Mouse (Mus musculus) left cerebral cortex, postnatal 4 days (tissue): ENCODE results near the gene Ncor2. TPM values are rescaled to one million over a fixed set of nuclear protein-coding genes. Genes with fewer than 3 reads are reported as not detected.

Source experiments
- DNase-seq: peaks from one replicate; pipeline ENCODE4 v3.0.0-alpha.2; 2022
- intact Hi-C: fragments of 180-260 bp; cut with DNase I; formaldehyde crosslinking; loops from one replicate; pipeline ENCODE4 v1.15.1; 2025
- total RNA-seq, 2 experiments: library from RNA; stranded (reverse); gene quantifications; 2 replicates each; pipeline ENCODE4 v1.2.3; 2021

Gene Ncor2
- total RNA-seq, 2 experiments from 2014 or later = 110 to 115 TPM

- DNase-seq = no peak
- intact Hi-C loops = no loop called here
Observed at GRCm38 (mm10) chr5:125193478-125194439, 14.7 kb upstream of the Ncor2 start.

GRCm38 (mm10) chr5:125191608-125192007 lies 12.6 kb upstream of the Ncor2 start:
- intact Hi-C loops = no loop called here
- no peak for DNase-seq

GRCm38 (mm10) chr5:125190105-125190813 lies 11.2 kb upstream of the Ncor2 start:
- no peak for DNase-seq
- intact Hi-C loops = no loop called here

DNA sequence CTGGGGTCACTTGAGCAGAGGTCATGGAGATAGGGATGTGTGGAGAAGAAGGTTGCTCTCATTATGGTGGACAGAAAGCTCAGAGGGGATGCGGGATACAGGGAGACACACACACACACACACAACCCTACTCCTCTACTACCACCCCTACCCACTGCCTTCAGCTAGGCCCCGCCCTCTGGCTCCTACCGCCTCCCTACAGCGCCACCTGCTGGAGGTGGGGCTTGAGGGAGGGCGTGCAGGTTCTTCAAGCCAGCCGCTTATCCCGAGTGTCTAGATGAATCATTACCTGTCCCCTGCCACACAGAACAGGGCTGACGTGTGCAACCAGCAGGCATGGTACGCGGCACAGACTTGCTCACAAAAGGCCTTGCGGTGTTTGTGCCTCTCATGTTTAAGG lies 10.6 kb upstream of the Ncor2 start:
- intact Hi-C loops = no loop called here
- DNase-seq = peak; percentile 81

- peak; percentile 53 for DNase-seq
- intact Hi-C loops = no loop called here
Observed at GRCm38 (mm10) chr5:125188812-125189598, 10.0 kb upstream of the Ncor2 start.

DNA sequence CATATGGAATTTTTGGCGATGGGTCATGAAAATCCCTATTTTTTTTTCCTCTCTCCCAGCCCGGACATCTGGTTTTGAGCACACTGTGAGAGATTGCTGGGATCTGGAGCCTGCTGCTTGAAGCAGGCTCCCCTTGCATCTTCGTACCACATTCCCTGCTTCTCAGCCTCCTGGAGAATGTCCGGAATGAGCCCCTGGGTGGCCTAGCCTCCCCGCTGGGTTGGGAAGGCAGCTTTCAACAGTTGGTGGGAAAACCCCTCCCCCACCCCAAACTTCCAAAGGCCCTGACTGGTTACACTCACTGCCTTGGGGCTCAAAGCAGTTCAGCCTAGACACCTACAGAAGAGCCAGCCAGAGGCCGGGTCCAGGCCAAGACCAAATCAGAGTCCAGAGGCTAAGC lies 5.8 kb upstream of the Ncor2 start:
- DNase-seq = no peak
- intact Hi-C loops = no loop called here

DNA sequence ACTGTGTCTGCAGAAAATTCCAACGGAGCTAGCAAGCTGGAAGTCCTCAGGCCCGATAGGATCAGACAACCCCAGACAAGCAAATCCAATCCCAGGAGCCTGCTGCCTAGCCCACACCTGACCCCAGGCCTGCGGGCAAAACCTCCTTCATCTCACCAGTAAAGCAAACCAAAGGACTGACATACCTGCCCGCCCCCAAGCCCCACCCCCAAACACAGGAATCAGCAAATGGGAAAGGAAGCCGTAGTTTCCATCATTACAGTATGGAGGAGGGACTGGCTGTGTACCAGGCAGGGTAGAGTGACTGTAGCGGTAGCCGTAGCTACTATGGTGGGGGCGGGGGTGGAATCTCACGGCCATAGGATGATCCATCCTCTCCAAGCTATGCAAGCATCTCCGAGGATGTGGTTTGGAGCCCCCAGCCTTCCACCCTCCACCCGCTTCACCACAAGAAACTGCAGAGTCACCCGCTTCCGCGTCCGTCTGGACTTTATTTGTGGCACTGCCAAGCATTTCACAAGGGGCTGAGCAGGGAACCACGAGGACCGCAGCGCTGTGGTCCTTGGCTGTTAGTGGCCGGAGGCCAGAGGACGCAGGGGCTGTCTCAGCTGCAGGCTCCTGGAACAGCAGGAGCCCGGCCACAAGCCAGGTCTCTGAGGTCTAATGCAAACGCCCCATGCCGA lies 4.4 kb upstream of the Ncor2 start:
- intact Hi-C loops = no loop called here
- DNase-seq = peak; percentile 91

DNA sequence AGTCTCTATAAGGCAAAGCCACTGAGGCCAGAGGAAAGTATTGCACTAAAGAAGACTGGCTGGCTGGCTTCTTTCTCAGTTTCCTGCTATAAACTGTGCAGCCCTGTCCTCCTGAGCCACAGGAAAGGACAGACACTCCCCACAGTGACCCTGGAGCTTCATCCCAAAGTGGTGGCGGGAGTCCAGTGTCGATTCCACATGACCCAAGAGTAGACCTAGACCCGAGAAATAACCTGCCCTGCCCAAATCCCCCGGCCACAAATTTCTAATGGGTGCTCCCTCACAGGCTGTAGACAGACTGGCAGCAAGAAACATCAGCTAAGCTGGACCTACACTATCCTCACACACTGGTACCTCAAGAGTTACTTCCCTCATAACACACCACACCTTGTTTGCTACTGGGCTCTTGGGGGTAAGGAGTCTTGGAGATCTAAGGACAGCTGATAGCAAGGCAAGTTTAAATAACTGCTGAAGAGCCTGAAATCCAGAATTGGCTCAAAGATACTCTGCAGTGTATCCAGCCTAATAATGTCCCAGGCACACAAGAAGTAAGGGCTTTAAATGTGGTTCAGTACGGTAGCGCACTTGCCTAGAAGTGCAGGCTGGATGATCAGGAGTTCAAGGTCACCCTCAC lies 1.7 kb upstream of the Ncor2 start:
- intact Hi-C loops = no loop called here
- no peak for DNase-seq

- DNase-seq = no peak
- intact Hi-C loops = no loop called here
Observed at GRCm38 (mm10) chr5:125179735-125180629, 963 bp upstream of the Ncor2 start.

DNA sequence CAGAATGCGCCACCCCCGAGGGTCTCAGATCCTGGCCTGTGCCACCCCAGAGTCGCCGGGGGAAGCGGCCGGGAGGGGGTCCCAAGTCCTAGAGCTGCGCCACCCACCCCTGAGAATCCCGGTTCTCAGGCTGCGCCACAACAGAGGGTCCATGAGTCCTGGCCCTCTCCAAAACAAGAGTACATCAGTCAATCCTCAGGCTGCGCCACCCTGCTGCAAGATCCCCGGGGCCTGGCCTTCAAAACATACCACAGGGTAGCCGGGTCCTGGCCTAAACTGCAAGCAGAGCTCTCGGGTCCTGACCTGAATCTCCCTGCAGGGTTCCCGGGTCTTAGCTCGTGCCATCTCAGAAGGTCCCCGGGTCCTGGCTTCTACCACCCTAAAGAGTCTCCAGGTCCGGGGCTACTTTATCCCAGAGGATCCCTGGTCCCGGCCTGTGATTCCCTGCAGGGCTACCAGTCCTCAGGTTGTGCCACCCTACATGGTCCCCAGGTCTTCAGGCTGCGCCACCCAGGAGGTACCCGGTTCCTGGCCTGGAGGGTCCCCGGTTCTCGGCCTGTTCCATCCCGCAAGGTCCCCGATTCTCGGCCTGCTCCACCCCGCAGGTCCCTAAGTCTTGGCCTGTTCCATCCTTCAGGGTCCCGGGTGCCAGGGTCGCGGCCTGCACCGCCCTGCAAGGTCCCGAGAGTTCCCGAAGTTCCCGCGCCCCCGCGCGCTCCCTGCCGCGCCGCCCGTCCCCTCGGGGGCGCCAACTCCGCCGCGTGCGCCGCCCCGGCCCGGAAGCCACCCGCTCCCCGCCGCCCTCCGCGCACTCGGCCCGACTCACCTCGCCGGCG lies 630 bp downstream of the Ncor2 start:
- peak; percentile 40 for DNase-seq
- intact Hi-C loops = no loop called here

DNA sequence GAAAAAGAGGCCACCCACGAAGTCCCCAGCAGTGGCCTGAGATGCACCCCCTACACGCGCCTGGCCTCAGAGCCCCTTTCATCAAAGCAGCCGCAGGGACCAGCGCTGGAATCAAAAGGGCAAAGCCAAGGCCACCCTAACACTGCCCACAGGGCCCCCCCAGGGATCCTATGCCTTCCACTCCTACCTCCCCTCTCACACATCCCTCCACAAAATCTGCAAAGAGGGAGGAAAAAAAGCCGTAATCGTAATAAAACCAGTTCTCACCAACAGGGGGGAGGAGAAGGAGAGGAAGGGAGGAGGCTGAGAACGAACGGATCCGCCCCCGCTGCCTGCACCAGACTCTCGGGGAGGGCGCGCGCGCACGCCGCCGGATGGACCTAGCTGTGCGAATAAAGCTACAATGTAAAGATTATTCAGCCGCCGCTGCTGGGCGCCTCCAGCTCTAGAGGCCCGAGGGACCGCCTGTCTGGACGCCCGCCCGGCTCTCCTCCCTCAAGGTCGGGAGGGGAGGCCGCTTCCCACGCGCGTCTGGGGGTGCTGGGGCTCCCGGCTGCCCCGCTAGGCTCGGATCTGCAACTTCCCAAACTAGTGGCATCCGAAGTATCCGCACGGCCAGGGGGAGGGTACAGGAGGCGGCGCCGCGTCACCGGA lies 1.4 kb downstream of the Ncor2 start:
- DNase-seq = peak; percentile 78
- intact Hi-C loops = no loop called here

- intact Hi-C loops = no loop called here
- peak; percentile 64 for DNase-seq
Observed at GRCm38 (mm10) chr5:125176864-125177263, 2.2 kb downstream of the Ncor2 start.

DNA sequence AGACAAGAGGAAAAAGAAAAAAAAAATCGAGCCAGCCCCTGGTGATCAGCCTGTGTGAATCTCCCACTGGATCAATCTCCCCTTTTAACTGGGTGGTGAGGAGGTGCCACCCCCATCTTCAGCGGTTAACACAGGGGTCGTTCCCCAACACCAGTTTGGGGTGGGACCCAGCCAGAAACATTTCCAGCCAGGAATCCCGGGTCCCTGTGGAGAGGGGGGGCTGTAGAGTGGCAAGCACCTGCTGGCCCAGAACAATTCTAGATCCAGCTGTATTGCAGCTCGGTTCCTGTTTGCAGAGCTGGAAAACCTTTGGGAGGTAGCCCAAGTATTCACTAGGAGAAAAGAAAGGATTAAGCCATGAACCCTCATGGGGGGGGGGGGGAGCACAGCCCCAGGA lies 2.7 kb downstream of the Ncor2 start:
- DNase-seq = no peak
- intact Hi-C loops = no loop called here

- no peak for DNase-seq
- intact Hi-C loops = no loop called here
Observed at GRCm38 (mm10) chr5:125175673-125176369, 3.2 kb downstream of the Ncor2 start.

DNA sequence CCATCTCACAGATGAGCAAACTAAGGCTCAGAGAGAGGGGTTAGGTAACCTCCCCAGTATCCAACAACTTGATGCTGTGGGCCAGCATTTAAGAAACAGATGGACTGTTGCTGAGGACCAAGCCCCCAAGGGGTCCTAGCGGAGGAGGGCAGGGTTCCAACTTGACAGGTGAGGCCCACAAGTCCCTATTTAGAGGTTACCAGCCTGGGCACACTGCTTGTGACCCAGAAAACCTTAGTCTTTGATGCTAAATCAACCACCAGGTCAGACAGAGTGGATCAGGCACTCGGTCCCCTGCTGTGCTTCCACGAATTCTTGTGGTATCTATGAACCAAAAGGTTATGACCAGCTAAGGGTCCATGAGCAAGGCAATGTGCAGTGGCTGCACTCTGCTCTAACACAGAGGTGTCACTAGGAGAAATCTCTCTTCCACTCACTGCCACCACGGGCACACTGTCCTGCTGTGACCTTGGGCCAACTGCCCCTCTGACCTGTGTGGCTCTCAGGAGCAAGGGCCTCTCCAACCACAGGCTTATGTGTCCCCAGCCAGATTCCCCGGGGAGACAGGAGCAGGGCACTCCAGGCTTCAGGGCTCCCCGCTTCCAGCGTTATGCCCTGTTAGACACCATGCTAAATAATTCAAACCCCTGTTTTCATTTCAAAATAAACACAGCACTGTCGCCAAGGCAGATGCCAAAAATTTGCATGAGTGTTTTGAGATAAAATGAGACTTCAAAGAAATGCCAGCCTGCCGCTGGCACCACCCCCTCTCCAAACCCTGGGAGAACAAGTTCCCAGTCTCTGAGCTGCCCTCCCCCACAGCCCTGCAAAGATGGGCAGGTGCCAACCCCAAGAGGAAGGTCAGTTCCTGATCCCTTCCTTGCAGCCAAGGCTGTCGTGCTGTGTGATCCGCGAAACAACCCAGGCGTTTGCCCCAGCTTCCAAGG lies 4.0 kb downstream of the Ncor2 start:
- peak; percentile 75 for DNase-seq
- intact Hi-C loops = no loop called here

GRCm38 (mm10) chr5:125173868-125174267 lies 5.2 kb downstream of the Ncor2 start:
- intact Hi-C loops = no loop called here
- DNase-seq = no peak
